Mouse (Mus musculus) activated CD4-positive, CD25-positive, alpha-beta regulatory T cell, adult 9 weeks (primary cell): ENCODE results near the gene Ints6l. TPM values are rescaled to one million over a fixed set of nuclear protein-coding genes. Genes with fewer than 3 reads are reported as not detected.

ENCODE experiments used
- polyA plus RNA-seq: library from polyadenylated mRNA; unstranded; fragments of 100-300 nt; shearing (Covaris generic); gene quantifications from one replicate; pipeline ENCODE4 v1.2.1, GENCODE M21; 2017

Gene Ints6l
- 40.1 TPM for polyA plus RNA-seq

DNA sequence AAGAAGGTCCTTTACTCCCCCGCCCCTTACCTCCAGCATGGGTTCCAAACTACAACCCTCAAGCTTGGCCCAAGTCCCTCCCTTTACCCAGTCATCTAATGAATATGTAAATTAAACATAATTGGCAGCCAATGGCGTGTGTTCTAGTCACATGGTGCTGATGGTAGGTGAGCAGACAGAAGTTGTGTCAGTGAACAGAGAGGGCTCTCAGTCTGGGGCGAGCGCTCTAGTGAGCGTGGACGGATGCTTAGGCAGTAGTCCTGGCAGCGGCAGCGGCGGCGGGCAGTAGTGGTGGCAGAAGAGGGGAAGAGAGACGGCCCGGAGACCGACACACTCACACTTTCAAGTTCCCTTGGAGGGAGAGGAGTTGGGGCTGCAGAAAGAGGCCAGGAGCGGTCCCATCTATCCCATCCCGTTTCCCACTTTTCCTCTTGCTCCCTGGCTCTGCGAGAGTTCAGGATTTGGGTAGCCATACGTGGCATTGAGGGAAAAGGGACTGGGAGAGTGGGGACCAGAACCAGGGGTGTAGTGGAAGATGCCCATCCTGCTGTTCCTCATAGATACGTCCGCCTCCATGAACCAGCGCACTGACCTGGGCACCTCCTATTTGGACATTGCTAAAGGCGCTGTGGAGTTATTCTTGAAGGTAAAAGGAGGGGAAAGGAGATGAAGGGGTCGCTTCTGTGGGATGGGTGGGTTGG is at the start of gene Ints6l:
Gene Ints6l, plus strand, starts transcription at position 187 of the 701 bp plus-strand sequence.

GRCm38 (mm10) chrX:56447524-56448015 is 7.1 kb upstream of the Ints6l start, which contains the start of gene Gm2174:
Gene Gm2174, plus strand, starts transcription at chrX:56447965.

DNA sequence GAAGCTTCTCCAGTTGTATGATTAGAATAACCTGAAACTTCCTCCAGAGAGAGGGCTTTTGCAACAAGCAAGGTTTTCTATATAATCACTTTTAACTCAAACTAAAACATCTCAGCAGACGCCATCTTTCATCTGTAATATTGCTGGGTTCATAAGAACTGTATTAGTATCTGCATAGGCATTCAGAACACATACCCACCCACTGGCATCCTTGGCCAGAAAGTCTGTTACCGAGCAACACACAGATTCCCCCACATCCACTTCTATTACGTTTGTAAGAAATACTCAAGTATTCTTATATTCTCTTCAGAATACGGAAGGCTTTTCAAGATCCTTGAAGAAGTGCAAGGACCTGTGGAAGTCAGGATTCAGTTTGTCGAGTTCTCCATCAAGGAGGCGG is 69.8 kb downstream of the Ints6l start, which contains the start of gene Gm10477:
Gene Gm10477, plus strand, starts transcription at position 301 of the 400 bp plus-strand sequence.

DNA sequence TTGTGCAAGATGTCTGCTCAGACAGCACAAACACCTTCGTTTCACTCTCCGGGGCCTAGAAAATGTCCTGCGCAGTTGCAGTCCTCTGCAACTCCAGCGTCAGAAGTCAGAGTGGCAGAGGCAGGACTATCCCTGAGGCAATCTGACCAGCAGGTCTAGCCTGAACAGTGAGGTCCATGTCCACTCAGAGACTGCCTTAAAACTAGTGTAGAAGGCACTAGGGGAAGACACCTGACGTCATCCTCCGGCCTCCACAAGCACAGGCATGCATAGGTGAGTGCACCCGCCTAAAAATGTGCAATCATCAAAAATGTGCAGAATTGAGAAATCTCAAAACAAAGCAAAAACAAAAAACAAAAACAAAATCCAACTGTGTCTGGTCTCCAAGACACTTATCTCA is 94.8 kb downstream of the Ints6l start, which contains the start of gene Gm648:
Gene Gm648, minus strand, starts transcription at position 101 of the 400 bp plus-strand sequence.

Other genes with a start within 250 kb of the Ints6l start
- gene Gm773, start 242.0 kb upstream of the Ints6l start, polyA plus RNA-seq, result not detected
- 1.7 TPM for gene Zfp449, start 108.5 kb upstream of the Ints6l start, polyA plus RNA-seq
- gene Smim10l2a, start 80.3 kb upstream of the Ints6l start, polyA plus RNA-seq, result 4.5 TPM
- gene Gm2174, start 6.9 kb upstream of the Ints6l start, polyA plus RNA-seq, result not detected
- not detected for gene Gm10477, start 69.9 kb downstream of the Ints6l start, polyA plus RNA-seq
- gene Gm648, start 94.7 kb downstream of the Ints6l start, polyA plus RNA-seq, result not detected
- 9.8 TPM for gene Mmgt1, start 143.2 kb downstream of the Ints6l start, polyA plus RNA-seq
- gene Slc9a6, start 154.9 kb downstream of the Ints6l start, polyA plus RNA-seq, result 14.5 TPM